Mouse (Mus musculus) embryonic facial prominence, embryonic 13.5 days (tissue): Measurements from ENCODE around the gene Kcnip2. TPM values are rescaled to one million over a fixed set of nuclear protein-coding genes. Genes with fewer than 3 reads are reported as not detected.
A peak's percentile ranks its signal among the peaks of the same experiment; 100 is the strongest.

Experiments
- ATAC-seq: fragments of 200-750 bp; cut with Nextera tagmentation; 2 replicates; pipeline ENCODE4 v1.8.0; 2017; ENCODE audit warnings: low read depth; ENCODE audit not compliant: insufficient number of reproducible peaks, insufficient read depth, low FRiP score, low TSS enrichment
- H3K27ac ChIP-seq: fragments of 300-500 bp; sonication (generic); 2 replicates; pipeline ENCODE4 v1.5.1; 2015; ENCODE audit warnings: moderate library complexity, mild to moderate bottlenecking, inconsistent platforms
- H3K27me3 ChIP-seq: fragments of 300-500 bp; sonication (generic); 2 replicates; pipeline ENCODE4 v1.6.1; 2015; ENCODE audit warnings: mild to moderate bottlenecking, inconsistent platforms
- H3K36me3 ChIP-seq: fragments of 300-500 bp; sonication (generic); 2 replicates; pipeline ENCODE4 v1.6.1; 2015; ENCODE audit warnings: mild to moderate bottlenecking, inconsistent platforms
- H3K4me1 ChIP-seq: fragments of 300-500 bp; sonication (generic); 2 replicates; pipeline ENCODE4 v1.6.1; 2015; ENCODE audit warnings: inconsistent platforms
- H3K4me2 ChIP-seq: fragments of 300-500 bp; sonication (generic); 2 replicates; pipeline ENCODE4 v1.6.1; 2015; ENCODE audit warnings: moderate library complexity, mild to moderate bottlenecking, inconsistent platforms
- H3K4me3 ChIP-seq: fragments of 300-500 bp; sonication (generic); 2 replicates; pipeline ENCODE4 v1.5.1; 2015; ENCODE audit warnings: mild to moderate bottlenecking, inconsistent platforms
- H3K9ac ChIP-seq: fragments of 300-500 bp; sonication (generic); 2 replicates; pipeline ENCODE4 v1.6.1; 2015; ENCODE audit warnings: mild to moderate bottlenecking, inconsistent platforms
- H3K9me3 ChIP-seq: fragments of 300-500 bp; sonication (generic); 2 replicates; pipeline ENCODE4 v1.6.1; 2016; ENCODE audit warnings: inconsistent platforms
- WGBS: fragments of 180-500 bp; shearing (Covaris S2); methylation state at CpG from one replicate; pipeline ENCODE4 v1.1.7; 2015; ENCODE audit warnings: mixed read lengths; 5-methylcytosine and 5-hydroxymethylcytosine counted together
- polyA plus RNA-seq: library from polyadenylated mRNA; unstranded; fragments of >200 nt; fragmentation: Nextera tagmentation; extraction: Ambion mirVana; gene quantifications from 2 replicates; pipeline ENCODE4 v1.2.1, GENCODE M21; 2015

Gene Kcnip2
- polyA plus RNA-seq, 1 experiment from 2014 or later: 1.3 TPM

GRCm38 (mm10) chr19:45760810-45761209, 55.1 kb downstream of the Kcnip2 start:
- Histone ChIP-seq H3K27me3 (no peaks in the 10 kb centered on the region), H3K4me2 (no peak overlapping the region), H3K9me3 (no peaks in the 10 kb centered on the region), H3K4me1 (no peaks in the 10 kb centered on the region), H3K4me3 (no peak overlapping the region), H3K9ac (no peak overlapping the region), H3K27ac (no peak overlapping the region), H3K36me3 (peaks cover 90% of the 10 kb centered on the region)
- no peak for ATAC-seq
- 86% methylated on average over 3 of the region's 3 CpGs for WGBS

GRCm38 (mm10) chr19:45758671-45759070, 57.2 kb downstream of the Kcnip2 start:
- ATAC-seq: no peak
- no peak overlapping the region for H3K27ac ChIP-seq
- no peaks in the 10 kb centered on the region for H3K27me3 ChIP-seq
- WGBS: 88% methylated on average over 5 of the region's 5 CpGs
- peaks cover 90% of the 10 kb centered on the region for H3K36me3 ChIP-seq
- H3K4me1 ChIP-seq: no peaks in the 10 kb centered on the region
- H3K4me2 ChIP-seq: no peak overlapping the region
- no peaks in the 10 kb centered on the region for H3K9me3 ChIP-seq
- no peak overlapping the region for H3K4me3 ChIP-seq
- H3K9ac ChIP-seq: no peak overlapping the region

GRCm38 (mm10) chr19:45753551-45753950, 62.3 kb downstream of the Kcnip2 start:
- Histone ChIP-seq H3K9me3 (no peaks in the 10 kb centered on the region), H3K27me3 (no peaks in the 10 kb centered on the region), H3K9ac (no peak overlapping the region), H3K4me2 (no peak overlapping the region), H3K36me3 (peaks cover 68% of the 10 kb centered on the region), H3K4me1 (peaks cover 13% of the 10 kb centered on the region), H3K27ac (no peak overlapping the region), H3K4me3 (no peak overlapping the region)
- no peak for ATAC-seq
- 91% methylated on average over 3 of the region's 3 CpGs for WGBS

GRCm38 (mm10) chr19:45751881-45752280, 64.0 kb downstream of the Kcnip2 start:
- Histone ChIP-seq H3K4me2 (no peak overlapping the region), H3K4me3 (no peak overlapping the region), H3K27me3 (peaks cover 5% of the 10 kb centered on the region), H3K9me3 (no peaks in the 10 kb centered on the region), H3K9ac (no peak overlapping the region), H3K27ac (no peak overlapping the region), H3K4me1 (peaks cover 24% of the 10 kb centered on the region), H3K36me3 (peaks cover 51% of the 10 kb centered on the region)
- ATAC-seq: no peak
- WGBS: 87% methylated on average over 7 of the region's 7 CpGs

GRCm38 (mm10) chr19:45749243-45750043, 66.4 kb downstream of the Kcnip2 start, which contains the start of gene Npm3:
TSS of gene Npm3 (minus strand) at chr19:45749591.
- peak within 1 kb of the TSS; percentile 93 for H3K9ac ChIP-seq
- WGBS: under 1% methylated on average over 59 of the region's 60 CpGs
- peak within 1 kb of the TSS; percentile 92 for H3K4me3 ChIP-seq
- 0 out of 2 replicates have a peak within 1 kb of the TSS, but pooled peaks have one; percentile 57 for H3K27ac ChIP-seq
- H3K36me3 ChIP-seq: peaks cover 28% of the 10 kb centered on the region
- no peaks in the 10 kb centered on the region for H3K9me3 ChIP-seq
- peak; percentile 65 for ATAC-seq
- H3K4me1 ChIP-seq: peaks cover 38% of the 10 kb centered on the region
- H3K4me2 ChIP-seq: peak within 1 kb of the TSS; percentile 94
- H3K27me3 ChIP-seq: peaks cover 29% of the 10 kb centered on the region

GRCm38 (mm10) chr19:45748691-45749242, 67.1 kb downstream of the Kcnip2 start:
- peaks cover 38% of the 10 kb centered on the region for H3K4me1 ChIP-seq
- H3K9ac ChIP-seq: peak overlapping the region; percentile 93
- ATAC-seq: peak; percentile 11; the same call in 1 of the 2 replicates
- no peak overlapping the region for H3K27ac ChIP-seq
- 1% methylated on average over 33 of the region's 33 CpGs for WGBS
- H3K27me3 ChIP-seq: peaks cover 36% of the 10 kb centered on the region
- peak overlapping the region; percentile 94 for H3K4me2 ChIP-seq
- H3K36me3 ChIP-seq: peaks cover 21% of the 10 kb centered on the region
- no peaks in the 10 kb centered on the region for H3K9me3 ChIP-seq
- H3K4me3 ChIP-seq: peak overlapping the region; percentile 92

GRCm38 (mm10) chr19:45748206-45748605, 67.7 kb downstream of the Kcnip2 start:
- Histone ChIP-seq H3K4me1 (peaks cover 43% of the 10 kb centered on the region), H3K27me3 (peaks cover 42% of the 10 kb centered on the region), H3K4me2 (peak overlapping the region; percentile 94), H3K9ac (peak overlapping the region; percentile 93; the same call in 1 of the 2 replicates), H3K4me3 (peak overlapping the region; percentile 92), H3K9me3 (no peaks in the 10 kb centered on the region), H3K27ac (no peak overlapping the region), H3K36me3 (peaks cover 16% of the 10 kb centered on the region)
- WGBS: 48% methylated on average over 9 of the region's 9 CpGs
- ATAC-seq: no peak

- H3K4me1 ChIP-seq: peaks cover 50% of the 10 kb centered on the region
Measured at GRCm38 (mm10) chr19:45747028-45747867, 68.6 kb downstream of the Kcnip2 start.

GRCm38 (mm10) chr19:45746153-45747020, 69.5 kb downstream of the Kcnip2 start:
- peaks cover 60% of the 10 kb centered on the region for H3K27me3 ChIP-seq
- 10% methylated on average over 29 of the region's 29 CpGs for WGBS
- peaks cover 59% of the 10 kb centered on the region for H3K4me1 ChIP-seq
- no peak overlapping the region for H3K9ac ChIP-seq
- H3K27ac ChIP-seq: no peak overlapping the region
- ATAC-seq: no peak
- peak overlapping the region; percentile 22 for H3K4me2 ChIP-seq
- H3K9me3 ChIP-seq: no peaks in the 10 kb centered on the region
- 0 out of 2 replicates have a peak overlapping the region, but pooled peaks have one; percentile 5 for H3K4me3 ChIP-seq
- no peaks in the 10 kb centered on the region for H3K36me3 ChIP-seq

More at GRCm38 (mm10) chr19:45747028-45747867, 68.6 kb downstream of the Kcnip2 start:
- no peak for ATAC-seq
- H3K9me3 ChIP-seq: no peaks in the 10 kb centered on the region
- no peak overlapping the region for H3K9ac ChIP-seq
- no peak overlapping the region for H3K4me2 ChIP-seq
- H3K4me3 ChIP-seq: no peak overlapping the region
- no peak overlapping the region for H3K27ac ChIP-seq
- WGBS: 27% methylated on average over 11 of the region's 11 CpGs
- peaks cover 51% of the 10 kb centered on the region for H3K27me3 ChIP-seq
- peaks cover 7% of the 10 kb centered on the region for H3K36me3 ChIP-seq

- H3K36me3 ChIP-seq: no peaks in the 10 kb centered on the region
- peaks cover 68% of the 10 kb centered on the region for H3K27me3 ChIP-seq
- no peaks in the 10 kb centered on the region for H3K9me3 ChIP-seq
- WGBS: 5% methylated on average over 32 of the region's 32 CpGs
- peaks cover 65% of the 10 kb centered on the region for H3K4me1 ChIP-seq
- H3K4me3 ChIP-seq: peak overlapping the region; percentile 5; the same call in 1 of the 2 replicates
- ATAC-seq: no peak
- H3K4me2 ChIP-seq: peak overlapping the region; percentile 22
- no peak overlapping the region for H3K9ac ChIP-seq
- H3K27ac ChIP-seq: no peak overlapping the region
Measured at GRCm38 (mm10) chr19:45745344-45746152, 70.3 kb downstream of the Kcnip2 start.
